Mouse (Mus musculus): Measurements from ENCODE around the gene F10.

Gene F10

GRCm38 (mm10) chr8:13037015-13037414 lies at the start of gene F10:
F10 (plus strand) TSS chr8:13037308.
- DNase-seq (ENCODE audit: low read depth): no peak

DNA sequence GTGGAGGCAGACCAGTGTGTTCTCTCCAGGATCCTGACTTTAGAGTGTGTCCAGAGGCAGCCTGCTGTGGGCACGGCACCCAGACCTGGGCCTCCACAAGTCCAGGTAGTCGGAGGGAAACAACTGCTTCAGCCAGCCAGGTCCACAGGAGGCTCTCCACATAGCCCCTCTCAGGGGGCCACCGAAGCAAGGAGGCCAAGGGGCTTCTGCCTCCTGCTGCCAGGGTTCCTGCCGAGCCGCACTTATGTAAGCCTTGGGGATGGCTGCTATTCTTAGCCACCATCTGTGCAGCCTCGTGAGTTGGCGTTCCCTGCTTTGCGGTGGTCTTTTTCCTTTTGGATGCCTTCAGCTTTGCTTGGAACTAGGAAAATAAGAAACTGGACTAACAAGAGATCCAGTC lies 49.5 kb upstream of the F10 start:
- no peak for DNase-seq (ENCODE audit: low read depth)

GRCm38 (mm10) chr8:12988722-12989430 lies 48.2 kb upstream of the F10 start:
- no peak for DNase-seq (ENCODE audit: low read depth)

GRCm38 (mm10) chr8:12991411-12991810 lies 45.7 kb upstream of the F10 start:
- DNase-seq (ENCODE audit: low read depth): no peak

- no peak for DNase-seq (ENCODE audit: low read depth)
Observed at GRCm38 (mm10) chr8:12994468-12994867, 42.6 kb upstream of the F10 start.

- DNase-seq (ENCODE audit: low read depth): no peak
Observed at GRCm38 (mm10) chr8:12995481-12995880, 41.6 kb upstream of the F10 start.

- no peak for DNase-seq (ENCODE audit: low read depth)
Observed at GRCm38 (mm10) chr8:12996831-12997275, 40.3 kb upstream of the F10 start.

DNA sequence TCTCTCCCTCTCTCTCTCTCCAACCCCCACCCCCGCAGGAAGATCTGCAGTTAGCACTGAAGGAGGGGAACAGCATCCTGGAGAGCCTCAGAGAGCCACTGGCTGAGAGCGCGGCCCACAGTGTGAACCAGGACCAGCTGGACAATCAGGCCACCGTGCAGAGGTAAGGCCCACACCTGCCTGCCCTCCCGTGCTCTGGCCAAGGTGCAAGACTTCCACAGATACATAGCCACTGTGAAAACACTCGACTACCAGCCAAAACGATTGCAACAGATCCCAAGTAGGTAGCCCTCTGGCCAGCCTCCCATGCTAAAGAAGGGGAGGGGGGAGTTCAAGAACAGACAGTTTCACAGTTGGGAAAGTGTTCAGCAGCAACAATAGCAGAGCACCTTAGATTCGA lies 38.8 kb upstream of the F10 start:
- no peak for DNase-seq (ENCODE audit: low read depth)

- no peak for DNase-seq (ENCODE audit: low read depth)
Observed at GRCm38 (mm10) chr8:12999793-13000192, 37.3 kb upstream of the F10 start.

- DNase-seq (ENCODE audit: low read depth): no peak
Observed at GRCm38 (mm10) chr8:13007458-13007857, 29.6 kb upstream of the F10 start.

- no peak for DNase-seq (ENCODE audit: low read depth)
Observed at GRCm38 (mm10) chr8:13010313-13010712, 26.8 kb upstream of the F10 start.

DNA sequence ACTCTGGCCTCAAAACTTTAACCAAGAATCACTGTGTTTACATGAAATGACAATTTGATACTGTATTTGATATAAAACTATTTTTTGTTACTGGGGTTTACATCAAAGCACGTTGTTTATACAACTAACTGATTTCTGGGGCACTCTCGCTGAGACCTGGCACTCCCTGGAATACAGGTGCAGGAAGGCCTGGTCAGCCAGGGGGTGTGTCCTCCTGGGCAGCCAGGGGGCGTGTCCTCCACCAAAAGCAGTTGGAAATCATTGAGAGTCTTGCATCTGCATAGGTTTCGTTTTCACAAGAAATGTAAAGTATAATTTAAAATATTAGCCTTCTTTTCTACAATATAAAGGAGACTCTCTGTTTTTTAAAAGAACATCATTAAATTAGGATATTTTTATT lies 17.5 kb upstream of the F10 start:
- DNase-seq (ENCODE audit: low read depth): no peak

- DNase-seq (ENCODE audit: low read depth): no peak
Observed at GRCm38 (mm10) chr8:13021830-13022229, 15.3 kb upstream of the F10 start.

- DNase-seq (ENCODE audit: low read depth): no peak
Observed at GRCm38 (mm10) chr8:13025487-13026224, 11.5 kb upstream of the F10 start, which contains the start of gene F7. F7 (plus strand) TSS chr8:13026034.

GRCm38 (mm10) chr8:13027615-13028014 lies 9.5 kb upstream of the F10 start:
- no peak for DNase-seq (ENCODE audit: low read depth)

- DNase-seq (ENCODE audit: low read depth): no peak
Observed at GRCm38 (mm10) chr8:13028482-13028881, 8.6 kb upstream of the F10 start.

GRCm38 (mm10) chr8:13036346-13036812 lies 729 bp upstream of the F10 start:
- DNase-seq (ENCODE audit: low read depth): no peak

GRCm38 (mm10) chr8:13037569-13037968 lies 461 bp downstream of the F10 start:
- no peak for DNase-seq (ENCODE audit: low read depth)

GRCm38 (mm10) chr8:13039054-13039453 lies 1.9 kb downstream of the F10 start:
- no peak for DNase-seq (ENCODE audit: low read depth)

GRCm38 (mm10) chr8:13041459-13041858 lies 4.4 kb downstream of the F10 start:
- DNase-seq (ENCODE audit: low read depth): no peak

GRCm38 (mm10) chr8:13047652-13048051 lies 10.5 kb downstream of the F10 start:
- DNase-seq (ENCODE audit: low read depth): no peak

GRCm38 (mm10) chr8:13050550-13050949 lies 13.4 kb downstream of the F10 start:
- DNase-seq (ENCODE audit: low read depth): no peak

- no peak for DNase-seq (ENCODE audit: low read depth)
Observed at GRCm38 (mm10) chr8:13057351-13057750, 20.2 kb downstream of the F10 start.

Data from c-Kit-positive CD71-positive TER-119-negative erythroid progenitor cells, embryonic 14.5 days (primary cell).